Mouse (Mus musculus): Measurements from ENCODE around the gene P4ha2.
A peak's percentile ranks its signal among the peaks of the same experiment; 100 is the strongest.

The P4ha2 gene

DNA sequence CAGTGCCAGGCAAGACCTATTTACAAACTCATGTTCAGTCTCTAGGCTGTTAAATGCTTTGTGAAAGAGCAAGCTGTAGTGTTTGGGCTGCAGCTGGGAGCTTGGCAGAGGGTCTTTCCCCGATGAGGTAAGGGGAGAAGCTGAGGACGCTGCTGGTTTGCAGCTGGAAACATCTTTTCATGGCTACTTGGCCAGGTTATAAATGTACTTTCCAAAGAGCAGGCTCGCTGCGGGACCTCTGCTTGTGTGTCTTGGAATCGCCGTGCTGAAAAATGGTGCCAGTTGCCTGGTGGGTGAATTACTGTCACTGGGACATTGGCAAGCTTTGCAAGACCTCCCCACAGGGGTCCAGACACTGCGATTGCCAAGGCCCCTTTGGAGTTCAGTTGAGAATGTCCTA, 7.3 kb downstream of the P4ha2 start:
- DNase-seq (ENCODE audit: low read depth, low spot score): no peak

DNA sequence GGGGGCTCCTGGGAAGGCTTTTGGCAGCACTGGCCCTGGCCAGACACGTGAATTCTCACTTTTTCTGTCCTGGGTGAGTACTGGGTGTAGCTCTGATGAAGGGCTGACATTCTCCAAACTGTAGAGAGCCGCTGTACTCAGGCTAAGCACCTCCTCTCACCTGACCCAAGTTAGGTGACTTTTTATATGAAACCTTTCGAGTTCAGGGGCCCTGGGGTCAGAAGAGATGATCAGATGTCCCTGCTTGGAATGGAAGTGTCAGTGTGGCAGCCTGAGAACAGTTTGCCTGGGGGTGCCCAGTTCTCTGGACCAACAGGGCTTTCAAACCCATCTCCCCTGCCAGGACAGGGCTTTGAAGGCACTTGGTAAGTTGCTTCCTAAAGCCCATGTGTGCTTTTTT, 8.2 kb downstream of the P4ha2 start:
- DNase-seq (ENCODE audit: low read depth, low spot score): no peak

DNA sequence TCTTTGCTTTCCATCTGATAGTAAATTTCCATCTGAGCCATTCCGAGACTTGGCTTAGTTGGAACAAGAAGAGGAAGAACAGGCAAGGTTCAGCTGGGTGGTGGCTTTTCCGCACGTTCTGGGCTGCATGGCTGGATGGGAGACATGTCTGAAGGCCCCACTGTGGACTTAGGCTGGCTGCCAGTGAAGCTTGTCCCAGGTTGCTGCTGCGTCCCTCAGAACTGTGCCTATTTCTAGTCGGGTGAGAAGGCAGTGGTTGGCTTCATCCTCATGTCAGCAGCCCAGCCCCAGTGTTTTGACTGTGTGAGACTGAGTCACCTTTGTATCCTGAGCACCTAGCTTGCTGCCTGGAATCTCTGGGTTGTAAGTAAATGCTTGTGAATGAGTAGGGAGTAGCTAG, 9.0 kb downstream of the P4ha2 start:
- DNase-seq (ENCODE audit: low read depth, low spot score): no peak

DNA sequence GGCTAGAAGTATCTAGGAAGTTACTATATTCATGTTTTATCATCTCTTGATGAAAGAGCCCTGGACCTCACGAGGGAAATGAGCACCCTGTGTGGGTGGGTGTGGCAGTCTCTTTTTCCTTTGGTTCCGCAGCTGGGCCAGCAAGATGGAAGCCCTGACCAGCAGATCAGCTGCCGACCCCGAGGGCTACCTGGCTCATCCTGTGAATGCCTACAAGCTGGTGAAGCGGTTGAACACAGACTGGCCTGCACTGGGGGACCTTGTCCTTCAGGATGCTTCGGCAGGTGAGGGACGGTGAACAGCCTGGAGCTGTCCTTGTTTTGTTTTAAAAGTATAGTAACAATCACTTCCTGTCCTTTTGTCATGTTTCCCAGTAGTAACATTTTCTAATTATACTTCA, 11.4 kb downstream of the P4ha2 start:
- DNase-seq (ENCODE audit: low read depth, low spot score): no peak

DNA sequence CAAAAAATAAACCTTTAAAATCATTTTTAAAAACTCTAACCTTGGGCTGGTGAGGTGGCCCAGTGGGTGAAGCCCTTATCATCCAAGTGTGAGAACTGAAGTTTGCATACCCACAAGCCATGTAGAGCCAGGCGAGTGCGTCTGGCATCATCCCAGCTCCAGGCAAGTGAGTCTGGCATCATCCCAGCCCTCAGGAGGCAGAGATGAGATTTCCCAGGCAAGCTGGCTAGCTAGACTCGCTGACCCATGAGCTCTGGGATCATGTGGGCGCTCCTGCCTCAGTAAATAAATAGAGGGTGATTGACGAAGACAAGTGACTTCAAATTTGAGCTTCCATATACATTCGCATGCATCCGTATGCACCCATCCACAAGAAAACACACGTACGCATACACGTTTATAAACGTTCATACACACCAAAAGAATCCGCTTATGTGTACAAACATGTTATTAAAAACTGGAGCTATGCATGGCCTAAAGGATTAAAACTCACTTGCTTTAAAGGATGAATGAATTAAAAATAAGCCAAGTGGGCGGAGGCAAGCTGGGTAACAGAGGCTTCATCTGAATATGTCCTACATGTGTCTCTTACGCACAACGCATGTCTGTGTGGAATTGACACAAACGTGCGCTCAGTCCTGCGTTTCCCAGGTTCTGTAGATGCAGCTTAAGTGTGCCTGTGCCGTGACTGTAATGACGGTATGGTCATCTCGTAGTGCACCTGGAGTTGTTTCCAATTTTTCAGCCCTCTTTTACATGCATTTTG, 12.3 kb downstream of the P4ha2 start:
- DNase-seq (ENCODE audit: low read depth, low spot score): no peak

DNA sequence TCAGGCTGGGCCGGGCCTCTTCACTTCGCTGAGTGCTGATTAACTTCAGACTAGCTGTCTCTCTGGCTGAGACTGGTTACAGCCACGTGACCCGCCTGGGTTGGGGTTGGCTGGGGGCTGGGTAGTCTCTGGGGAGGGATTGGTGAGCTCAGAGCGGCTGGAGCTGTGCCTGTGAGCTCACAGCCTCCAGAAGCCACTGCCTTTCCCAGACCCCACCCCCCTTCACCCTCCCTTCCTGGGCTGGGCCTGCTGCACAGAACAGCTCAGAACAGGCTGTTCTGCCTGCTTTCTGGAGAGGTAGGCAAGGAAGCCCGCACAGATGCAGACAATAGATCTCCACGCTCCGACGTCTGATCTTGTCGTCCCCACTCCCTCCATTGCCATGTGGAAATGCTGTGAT, 13.0 kb downstream of the P4ha2 start:
- DNase-seq (ENCODE audit: low read depth, low spot score): peak; percentile 95

DNA sequence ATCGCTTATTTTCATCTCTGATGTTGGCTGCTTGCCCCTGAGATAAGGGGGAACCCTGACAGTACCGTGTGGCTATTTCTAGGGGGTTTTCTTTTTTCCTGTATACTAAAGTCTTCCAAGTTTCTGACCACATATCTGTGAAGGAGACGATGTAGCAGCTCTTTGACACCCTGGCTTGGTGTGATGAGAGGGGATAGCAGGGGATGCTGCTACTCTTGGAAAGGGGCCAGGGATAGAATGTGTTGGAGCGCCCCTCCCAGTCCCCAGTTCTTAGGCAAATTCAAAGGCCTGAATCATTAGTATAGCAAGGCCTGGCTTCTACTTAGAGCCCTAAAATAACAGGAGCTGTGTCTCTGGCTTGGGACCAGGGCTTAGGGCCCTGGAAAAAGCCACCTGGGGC, 13.5 kb downstream of the P4ha2 start:
- no peak for DNase-seq (ENCODE audit: low read depth, low spot score)

DNA sequence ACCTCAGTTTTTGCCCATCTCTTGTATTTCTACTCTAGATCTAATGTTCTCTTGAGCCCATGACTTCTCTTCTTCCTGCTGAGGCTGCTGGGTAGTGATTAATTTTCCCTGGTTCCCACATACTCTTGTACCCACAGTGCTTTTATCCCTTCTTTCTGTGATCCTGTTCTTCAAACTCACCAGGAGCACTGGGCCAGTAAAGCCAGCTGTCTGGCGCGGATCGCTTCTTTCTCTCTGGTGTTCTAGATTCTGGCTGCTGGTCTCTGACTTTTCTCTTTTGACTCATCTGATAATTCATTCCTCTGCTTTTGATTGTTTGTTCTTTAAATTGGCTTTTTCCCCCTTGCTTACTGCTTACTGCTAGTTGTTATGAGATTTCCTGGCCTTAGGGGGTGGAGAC, 14.9 kb downstream of the P4ha2 start:
- DNase-seq (ENCODE audit: low read depth, low spot score): no peak

DNA sequence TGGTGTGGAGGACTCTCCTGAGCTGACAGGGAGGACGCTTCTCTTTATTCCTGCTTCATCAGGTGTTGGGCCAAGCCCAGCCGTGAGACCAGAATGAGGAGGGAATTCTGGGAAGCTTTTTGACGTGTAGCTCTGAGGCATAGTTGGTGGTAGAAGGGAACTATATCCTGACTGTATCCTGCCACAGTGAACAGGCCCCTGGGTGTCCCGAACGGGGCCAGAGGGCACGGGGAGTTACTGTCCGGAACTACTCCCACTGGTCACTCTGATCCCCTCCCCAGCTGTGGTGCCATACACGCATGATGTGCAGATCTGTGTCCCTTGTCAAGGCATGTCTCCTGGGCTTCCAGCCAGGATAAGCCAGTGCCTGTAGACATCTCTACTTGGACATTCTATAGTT, 15.4 kb downstream of the P4ha2 start:
- no peak for DNase-seq (ENCODE audit: low read depth, low spot score)

DNA sequence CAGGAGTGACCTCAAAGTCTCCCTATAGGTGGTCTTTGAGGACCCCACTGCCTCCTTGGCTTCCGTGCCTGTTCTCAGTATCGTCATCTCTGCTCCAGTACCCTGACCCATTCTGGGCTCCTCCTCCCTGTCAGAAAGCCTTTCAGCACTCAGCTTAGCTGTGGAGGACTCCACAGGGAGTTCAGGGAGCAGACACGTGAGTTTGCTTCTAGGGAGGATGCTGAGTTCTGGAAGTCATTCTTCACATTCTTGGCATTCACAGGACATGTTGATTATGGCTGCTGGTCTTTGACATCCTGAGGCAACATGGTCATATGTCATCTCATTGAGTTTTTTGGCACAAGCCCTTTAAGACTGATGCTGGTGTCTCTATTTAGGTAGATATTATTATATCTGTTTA, 16.0 kb downstream of the P4ha2 start:
- no peak for DNase-seq (ENCODE audit: low read depth, low spot score)

DNA sequence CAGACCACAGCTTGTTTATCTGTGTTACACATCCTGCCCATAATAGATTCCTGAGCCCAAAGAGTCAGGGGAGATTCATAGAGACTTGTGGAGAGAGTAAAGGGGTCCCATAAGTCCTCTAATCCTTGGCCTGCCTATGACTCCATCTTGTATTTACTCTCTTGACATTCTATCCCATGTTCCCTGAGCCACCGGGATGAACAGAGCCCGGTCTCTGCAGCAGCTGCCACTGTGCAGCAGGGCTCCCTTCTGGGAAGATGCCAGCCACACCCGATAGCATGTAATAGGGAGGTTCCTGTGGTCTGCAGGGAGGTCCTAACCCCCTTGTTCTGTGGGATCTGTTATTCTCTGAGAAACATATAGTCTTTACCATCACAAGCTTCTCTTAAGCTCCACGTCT, 16.5 kb downstream of the P4ha2 start:
- DNase-seq (ENCODE audit: low read depth, low spot score): no peak

DNA sequence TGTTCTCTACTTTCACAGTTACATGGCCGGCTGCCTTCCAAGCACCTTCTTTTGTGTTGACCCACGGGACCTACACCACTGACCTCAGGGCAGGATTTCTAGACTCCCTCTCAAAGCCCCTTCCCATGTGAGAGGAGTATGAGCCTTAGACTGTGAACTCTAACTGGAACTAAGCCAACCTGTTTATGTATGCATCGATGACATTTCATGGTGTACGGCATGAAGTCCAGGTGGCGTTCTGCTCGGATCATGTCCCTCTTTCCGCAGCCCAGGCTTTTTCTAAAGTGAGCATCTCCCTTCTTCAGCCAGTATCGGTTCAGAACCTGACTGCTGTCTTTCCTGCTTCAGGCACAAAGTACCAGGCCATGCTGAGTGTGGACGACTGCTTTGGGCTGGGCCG, 17.2 kb downstream of the P4ha2 start:
- no peak for DNase-seq (ENCODE audit: low read depth, low spot score)

DNA sequence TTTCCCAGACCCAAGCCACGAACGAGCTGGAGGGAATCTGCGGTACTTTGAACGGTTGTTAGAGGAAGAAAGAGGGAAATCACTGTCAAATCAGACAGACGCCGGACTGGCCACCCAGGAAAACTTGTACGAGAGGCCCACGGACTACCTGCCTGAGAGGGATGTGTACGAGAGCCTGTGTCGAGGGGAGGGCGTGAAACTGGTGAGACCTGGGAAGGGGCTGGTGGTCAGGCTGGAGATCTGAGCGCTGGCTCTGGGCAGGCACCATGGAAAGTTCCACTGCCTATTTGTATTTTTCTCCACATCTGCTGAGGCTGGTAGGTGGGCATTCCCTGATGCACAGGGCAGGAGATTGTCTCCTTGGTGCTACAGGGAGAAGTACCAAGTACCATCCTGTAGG, 19.2 kb downstream of the P4ha2 start:
- DNase-seq (ENCODE audit: low read depth, low spot score): no peak

DNA sequence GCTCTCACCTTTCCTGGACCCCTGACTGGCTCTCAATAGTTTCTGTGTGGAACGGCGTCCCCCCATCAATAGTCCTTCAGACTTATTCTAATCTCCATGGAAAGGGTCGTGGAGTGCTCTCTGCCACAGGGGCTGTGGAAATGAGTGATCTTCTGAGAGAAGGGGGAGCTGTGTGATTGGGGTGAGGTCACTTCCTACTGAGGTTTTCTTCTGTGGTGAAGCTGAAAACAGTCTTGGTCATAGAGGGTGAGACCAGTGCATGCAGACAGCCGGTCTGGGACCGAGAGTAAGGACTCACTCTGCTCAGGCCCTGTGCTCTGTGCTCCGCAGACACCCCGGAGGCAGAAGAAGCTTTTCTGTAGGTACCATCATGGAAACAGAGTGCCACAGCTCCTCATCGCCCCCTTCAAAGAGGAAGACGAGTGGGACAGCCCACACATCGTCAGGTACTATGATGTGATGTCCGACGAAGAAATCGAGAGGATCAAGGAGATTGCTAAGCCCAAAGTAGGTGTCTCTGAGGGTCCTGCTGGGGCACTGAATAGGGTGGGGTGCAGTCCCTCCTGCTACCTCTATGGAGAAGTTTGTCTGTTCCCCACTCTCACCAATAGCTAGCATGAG, 20.0 kb downstream of the P4ha2 start:
- DNase-seq (ENCODE audit: low read depth, low spot score): no peak

DNA sequence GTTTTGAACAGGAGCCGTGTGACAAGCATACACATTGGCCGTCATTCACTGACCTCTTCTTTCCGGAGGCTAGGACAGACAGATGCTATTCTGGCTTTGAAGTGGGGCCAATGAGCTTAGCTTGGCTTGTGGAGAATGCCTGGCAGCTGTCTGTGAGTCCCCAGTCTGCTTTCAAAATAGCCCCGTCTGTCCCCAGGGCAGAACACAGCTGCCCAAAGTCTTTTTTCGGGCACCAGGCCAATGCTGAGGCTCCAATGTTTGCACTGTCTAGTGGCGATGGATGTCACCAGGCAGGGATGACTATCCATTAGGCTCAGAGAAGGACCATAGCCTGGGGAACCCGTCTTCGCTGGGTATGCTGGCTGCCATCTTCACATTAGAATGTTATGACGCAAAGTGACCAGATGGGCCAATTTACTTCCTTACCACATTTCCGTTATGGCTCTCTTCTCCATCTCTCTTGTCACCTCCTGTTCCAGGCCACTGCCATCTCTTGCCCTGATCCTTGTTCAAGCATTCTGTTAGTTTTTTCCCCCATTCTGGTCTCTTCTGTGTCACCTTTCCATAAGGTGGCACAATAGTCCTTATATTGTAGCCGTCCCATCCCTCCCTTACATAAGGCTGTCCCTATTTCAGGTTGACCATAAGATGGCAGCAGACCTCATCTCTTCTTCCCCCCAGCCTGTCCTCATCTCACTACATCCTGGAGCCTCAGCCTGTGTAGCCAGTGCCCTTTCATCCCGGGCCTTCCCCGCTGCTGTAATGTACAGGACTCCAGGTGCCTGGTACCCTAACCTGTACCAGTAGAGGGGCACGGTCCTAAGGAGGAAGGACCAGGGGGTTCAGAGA, 22.7 kb downstream of the P4ha2 start:
- peak; percentile 35 for DNase-seq (ENCODE audit: low read depth, low spot score)

DNA sequence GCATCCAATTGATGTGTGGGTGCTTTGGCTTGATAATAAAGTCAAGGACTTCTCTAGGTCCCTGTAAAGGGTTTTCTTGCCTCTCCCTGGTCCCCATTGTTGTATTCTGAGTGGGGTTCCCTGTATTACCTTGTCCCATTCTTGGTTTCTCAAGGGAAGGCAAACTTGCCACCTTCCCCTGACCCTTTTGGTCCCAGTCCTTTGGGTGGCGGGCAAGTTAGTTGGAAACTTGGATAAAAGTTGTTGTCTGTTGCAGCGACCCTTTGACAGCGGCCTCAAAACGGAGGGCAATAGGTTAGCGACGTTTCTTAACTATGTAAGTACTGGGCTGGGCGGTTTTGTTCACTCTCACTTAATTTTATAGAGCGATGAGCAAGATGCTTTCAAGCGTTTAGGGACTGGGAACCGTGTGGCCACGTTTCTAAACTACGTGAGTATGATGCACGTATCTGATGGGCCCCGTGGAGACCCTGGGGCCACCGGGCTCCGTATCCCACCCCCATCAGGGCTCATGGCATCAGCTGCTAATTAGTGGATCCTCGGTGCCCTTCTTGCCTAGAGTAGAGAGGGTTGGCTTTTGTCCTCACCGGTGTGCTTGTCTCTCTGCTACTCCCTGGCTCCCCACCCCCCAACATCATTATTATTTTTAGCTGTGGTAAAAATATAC, 26.2 kb downstream of the P4ha2 start:
- DNase-seq (ENCODE audit: low read depth, low spot score): no peak

DNA sequence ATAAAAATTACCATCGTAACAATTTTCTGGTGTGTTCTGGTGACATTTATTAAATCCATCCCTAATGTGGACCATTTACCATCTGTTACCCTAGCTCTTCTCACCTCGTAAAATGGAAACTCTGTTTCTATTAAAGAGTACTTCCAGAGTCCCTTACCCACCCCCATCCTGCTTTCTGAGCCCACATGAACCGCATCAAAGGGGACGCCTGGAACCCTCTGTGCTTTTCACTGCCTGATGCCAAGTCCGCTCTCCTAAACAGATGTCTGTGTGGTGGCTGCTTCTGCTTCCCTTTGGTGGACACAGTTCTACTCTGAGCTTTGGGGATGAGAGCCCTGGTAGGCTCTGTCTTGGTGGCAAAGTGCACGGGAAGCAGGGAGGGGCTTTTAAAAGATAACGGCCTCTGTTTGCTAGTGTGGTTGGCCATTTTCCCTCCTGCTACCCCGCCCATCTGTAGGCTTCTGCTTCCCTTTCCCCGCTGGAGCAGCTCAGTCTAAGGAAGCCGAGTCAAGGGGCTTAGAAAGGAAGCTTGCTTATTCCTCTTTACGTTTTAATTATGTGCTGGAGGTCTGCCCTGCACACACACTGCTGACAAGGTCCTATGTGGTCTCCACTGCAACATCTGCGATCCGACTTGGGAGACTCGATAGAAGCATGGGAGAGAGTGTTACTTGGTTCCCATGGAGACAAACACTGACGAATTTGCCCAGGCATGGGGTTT, 26.9 kb downstream of the P4ha2 start:
- no peak for DNase-seq (ENCODE audit: low read depth, low spot score)

DNA sequence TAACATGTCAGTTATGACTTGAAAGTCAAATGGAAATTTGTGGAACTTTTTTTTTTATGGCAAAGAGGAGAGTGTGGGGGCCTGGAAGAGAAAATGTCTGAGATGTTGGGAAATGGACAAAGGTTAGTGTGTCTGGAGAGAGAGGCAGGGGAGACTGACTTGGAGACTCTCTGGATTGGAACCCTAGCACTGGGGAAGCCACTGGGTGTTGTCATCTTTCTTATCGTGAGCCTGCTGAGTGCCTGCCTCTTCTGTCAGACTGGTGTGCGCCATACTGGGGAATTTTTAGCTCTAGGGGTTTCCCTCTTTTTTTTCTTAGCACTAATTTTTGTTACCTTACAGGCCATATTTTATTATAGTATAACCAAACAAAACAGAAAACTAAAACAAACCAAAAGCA, 27.5 kb downstream of the P4ha2 start:
- DNase-seq (ENCODE audit: low read depth, low spot score): no peak

DNA sequence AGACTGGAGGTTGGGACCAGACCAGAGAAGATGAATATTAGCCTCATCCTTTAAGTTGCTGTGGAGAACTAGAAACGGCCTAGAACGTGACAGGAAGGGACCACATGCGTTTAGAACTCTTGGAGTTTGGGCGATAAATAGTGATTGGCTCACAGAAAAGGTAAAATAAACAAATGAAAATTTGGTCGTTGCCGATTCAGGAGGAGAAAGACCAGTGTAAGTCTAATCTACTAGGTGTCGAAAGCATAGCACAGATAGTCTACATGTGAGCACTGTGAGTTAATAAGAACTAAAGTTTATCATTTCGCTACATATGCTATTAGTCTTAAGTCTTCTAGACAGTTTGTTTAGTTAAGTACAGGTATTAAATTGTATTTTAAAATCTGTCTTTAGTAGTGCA, 30.1 kb downstream of the P4ha2 start:
- DNase-seq (ENCODE audit: low read depth, low spot score): no peak

DNA sequence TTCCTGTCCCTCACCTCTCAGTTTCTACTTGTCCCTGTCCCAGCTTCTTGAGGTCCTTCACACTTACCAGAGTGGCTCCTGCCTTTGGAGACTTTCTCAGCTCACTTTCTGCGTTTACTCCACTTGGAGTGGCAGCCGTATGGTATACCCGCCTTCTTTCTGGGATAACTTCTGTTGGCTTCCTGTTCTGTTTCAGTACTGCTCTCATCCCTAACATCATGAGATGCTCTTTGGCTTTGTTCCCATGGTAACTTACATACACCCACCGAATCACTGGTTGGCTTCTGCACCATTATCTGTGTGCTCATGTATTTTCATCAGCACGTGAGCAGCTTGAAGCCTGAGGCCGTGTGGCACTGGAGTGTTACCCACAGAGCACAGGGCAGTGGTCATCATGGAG, 30.8 kb downstream of the P4ha2 start:
- no peak for DNase-seq (ENCODE audit: low read depth, low spot score)

DNA sequence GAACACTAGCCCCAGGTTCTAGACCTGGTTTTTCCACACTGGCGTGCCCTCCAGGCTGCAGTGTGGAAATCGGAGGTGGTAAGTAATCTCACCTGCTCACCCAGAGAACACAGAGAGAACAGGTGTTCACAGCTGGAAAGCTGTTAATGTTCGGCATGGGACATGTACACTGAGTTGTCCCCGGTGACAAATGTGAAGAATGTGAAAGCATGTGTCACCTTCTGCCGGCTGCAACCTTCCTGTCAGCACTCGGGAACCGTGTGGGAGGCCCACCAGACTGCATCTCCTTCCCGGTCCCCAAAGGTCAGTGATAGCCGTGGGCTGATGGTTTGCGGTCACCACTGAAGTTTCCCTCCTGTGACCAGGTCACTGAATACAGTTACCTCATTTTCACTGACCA, 32.4 kb downstream of the P4ha2 start:
- DNase-seq (ENCODE audit: low read depth, low spot score): no peak

DNA sequence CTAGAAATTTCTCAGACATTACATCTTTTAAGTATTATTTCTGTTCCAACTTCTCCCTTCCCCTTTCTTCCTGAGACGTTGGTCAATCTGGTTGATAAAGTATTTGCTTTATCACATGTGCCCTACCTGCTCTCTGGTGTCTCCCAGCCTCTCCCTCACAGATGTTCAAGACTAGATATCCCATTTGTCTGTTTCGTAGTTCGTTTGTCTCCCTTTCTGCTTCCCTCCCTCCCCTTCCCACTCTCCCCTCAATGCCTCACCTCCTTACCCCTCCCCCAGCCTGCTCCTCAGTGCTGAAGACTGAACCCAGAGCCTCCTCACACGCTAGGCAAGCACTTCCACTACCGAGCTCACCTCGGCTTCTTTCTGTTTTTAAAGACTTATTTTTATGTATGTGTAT, 35.0 kb downstream of the P4ha2 start:
- DNase-seq (ENCODE audit: low read depth, low spot score): no peak
